Mouse (Mus musculus): ENCODE results near the gene Tspan11. TPM values are rescaled to one million over a fixed set of nuclear protein-coding genes. Genes with fewer than 3 reads are reported as not detected.

The Tspan11 gene
- total RNA-seq, 1 experiment = 0.13 TPM

- DNase-seq (ENCODE audit: low read depth, low spot score) = no peak
- Histone ChIP-seq H3K9ac (ENCODE audit: insufficient read depth, low read depth, low read length, poor library complexity, severe bottlenecking) (no peak overlapping the region), H3K4me1 (ENCODE audit: control insufficient read depth in 2 of 2, insufficient read depth in 2 of 2, low read length in 2 of 2, poor library complexity in 1 of 2) (no peaks in the 10 kb centered on the region), H3K27ac (ENCODE audit: insufficient read depth, low read depth, low read length, poor library complexity, severe bottlenecking) (no peak overlapping the region), H3K4me3 (ENCODE audit: insufficient read depth in 1 of 2, low read depth in 1 of 2, low read length in 2 of 2, poor library complexity in 1 of 2, severe bottlenecking in 1 of 2) (no peak overlapping the region), H3K36me3 (ENCODE audit: control insufficient read depth, insufficient read depth, low read length, poor library complexity, severe bottlenecking) (no peaks in the 10 kb centered on the region), H3K9me3 (ENCODE audit: control insufficient read depth, insufficient read depth, low read depth, low read length) (no peaks in the 10 kb centered on the region)
- no peak for TF ChIP-seq MAFK (IDR thresholded peaks at IDR 0.05; ENCODE audit: insufficient read depth, low read depth, low read length)
- TF ChIP-seq HCFC1 (IDR thresholded peaks at IDR 0.05; ENCODE audit: borderline replicate concordance, insufficient read depth, low read length) = no peak
- no peak for TF ChIP-seq ZC3H11A (IDR thresholded peaks at IDR 0.05; ENCODE audit: borderline replicate concordance, low read depth, low read length)
- no peak for TF ChIP-seq ZNF384 (IDR thresholded peaks at IDR 0.05; ENCODE audit: low read depth, low read length)
- no peak for TF ChIP-seq CHD2 (IDR thresholded peaks at IDR 0.05; ENCODE audit: low read depth, low read length)
- in situ Hi-C loops (cut with MboI; ENCODE audit: low sequenced_read_pairs in 2 of 2, unreplicated experiment in 2 of 2) = no loop called here
These were observed 40.9 kb upstream of the Tspan11 start for GRCm38 (mm10) chr6:127846521-127846920.

DNA sequence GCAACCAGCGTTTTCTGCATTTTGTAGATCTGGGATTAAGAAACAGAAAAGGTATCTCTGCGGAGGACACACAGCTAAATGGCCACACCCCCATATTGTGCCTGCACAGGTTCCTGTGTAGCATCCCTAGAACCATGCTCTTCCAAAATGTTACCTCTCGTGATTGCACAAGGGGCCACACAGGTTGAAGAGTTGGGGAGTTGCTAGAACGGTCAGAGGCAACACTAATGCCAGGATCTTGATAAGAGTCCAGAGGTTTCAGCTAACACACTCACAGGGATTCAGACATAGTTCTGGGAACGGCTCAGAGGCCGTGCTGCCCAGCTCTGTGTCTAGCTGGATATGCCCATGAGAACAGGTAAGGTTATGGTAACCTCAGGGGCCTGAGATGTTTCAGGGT is 37.9 kb upstream of the Tspan11 start:
- TF ChIP-seq CHD2 (IDR thresholded peaks at IDR 0.05; ENCODE audit: low read depth, low read length) (no peak), MAFK (IDR thresholded peaks at IDR 0.05; ENCODE audit: insufficient read depth, low read depth, low read length) (no peak), ZC3H11A (IDR thresholded peaks at IDR 0.05; ENCODE audit: borderline replicate concordance, low read depth, low read length) (no peak), ZNF384 (IDR thresholded peaks at IDR 0.05; ENCODE audit: low read depth, low read length) (no peak), HCFC1 (IDR thresholded peaks at IDR 0.05; ENCODE audit: borderline replicate concordance, insufficient read depth, low read length) (no peak)
- Histone ChIP-seq H3K27ac (ENCODE audit: insufficient read depth, low read depth, low read length, poor library complexity, severe bottlenecking) (no peak overlapping the region), H3K4me3 (ENCODE audit: insufficient read depth in 1 of 2, low read depth in 1 of 2, low read length in 2 of 2, poor library complexity in 1 of 2, severe bottlenecking in 1 of 2) (no peak overlapping the region), H3K9me3 (ENCODE audit: control insufficient read depth, insufficient read depth, low read depth, low read length) (no peaks in the 10 kb centered on the region), H3K9ac (ENCODE audit: insufficient read depth, low read depth, low read length, poor library complexity, severe bottlenecking) (no peak overlapping the region), H3K36me3 (ENCODE audit: control insufficient read depth, insufficient read depth, low read length, poor library complexity, severe bottlenecking) (no peaks in the 10 kb centered on the region), H3K4me1 (ENCODE audit: control insufficient read depth in 2 of 2, insufficient read depth in 2 of 2, low read length in 2 of 2, poor library complexity in 1 of 2) (no peaks in the 10 kb centered on the region)
- in situ Hi-C loops (cut with MboI; ENCODE audit: low sequenced_read_pairs in 2 of 2, unreplicated experiment in 2 of 2) = no loop called here
- no peak for DNase-seq (ENCODE audit: low read depth, low spot score)

DNA sequence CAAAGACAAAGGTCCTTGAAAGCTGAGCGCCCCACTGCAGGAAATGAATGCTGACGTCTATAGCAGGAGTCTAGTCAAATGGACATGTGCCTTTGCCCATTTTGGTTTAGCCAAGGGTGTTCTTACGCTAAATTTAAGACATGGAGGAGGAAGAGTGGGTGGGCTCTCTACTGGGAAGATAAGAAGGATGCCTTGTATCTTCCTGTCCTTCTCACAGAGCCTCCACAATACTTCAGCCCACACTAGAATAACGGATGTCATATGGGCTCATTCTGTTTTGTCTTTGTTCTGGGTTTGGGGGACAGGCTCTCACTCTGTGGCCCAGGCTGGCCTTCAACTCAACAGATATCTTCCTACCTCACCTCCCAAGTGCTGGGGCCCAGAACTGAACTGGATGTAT is 35.8 kb upstream of the Tspan11 start:
- H3K4me1 ChIP-seq (ENCODE audit: control insufficient read depth in 2 of 2, insufficient read depth in 2 of 2, low read length in 2 of 2, poor library complexity in 1 of 2) = no peaks in the 10 kb centered on the region
- in situ Hi-C loops (cut with MboI; ENCODE audit: low sequenced_read_pairs in 2 of 2, unreplicated experiment in 2 of 2) = no loop called here
- no peak overlapping the region for H3K4me3 ChIP-seq (ENCODE audit: insufficient read depth in 1 of 2, low read depth in 1 of 2, low read length in 2 of 2, poor library complexity in 1 of 2, severe bottlenecking in 1 of 2)
- TF ChIP-seq ZNF384 (IDR thresholded peaks at IDR 0.05; ENCODE audit: low read depth, low read length) = no peak
- no peak for TF ChIP-seq MAFK (IDR thresholded peaks at IDR 0.05; ENCODE audit: insufficient read depth, low read depth, low read length)
- no peak for TF ChIP-seq CHD2 (IDR thresholded peaks at IDR 0.05; ENCODE audit: low read depth, low read length)
- no peak for TF ChIP-seq ZC3H11A (IDR thresholded peaks at IDR 0.05; ENCODE audit: borderline replicate concordance, low read depth, low read length)
- no peak for TF ChIP-seq HCFC1 (IDR thresholded peaks at IDR 0.05; ENCODE audit: borderline replicate concordance, insufficient read depth, low read length)
- DNase-seq (ENCODE audit: low read depth, low spot score) = no peak
- no peak overlapping the region for H3K27ac ChIP-seq (ENCODE audit: insufficient read depth, low read depth, low read length, poor library complexity, severe bottlenecking)
- H3K9ac ChIP-seq (ENCODE audit: insufficient read depth, low read depth, low read length, poor library complexity, severe bottlenecking) = no peak overlapping the region
- H3K9me3 ChIP-seq (ENCODE audit: control insufficient read depth, insufficient read depth, low read depth, low read length) = no peaks in the 10 kb centered on the region
- H3K36me3 ChIP-seq (ENCODE audit: control insufficient read depth, insufficient read depth, low read length, poor library complexity, severe bottlenecking) = no peaks in the 10 kb centered on the region

DNA sequence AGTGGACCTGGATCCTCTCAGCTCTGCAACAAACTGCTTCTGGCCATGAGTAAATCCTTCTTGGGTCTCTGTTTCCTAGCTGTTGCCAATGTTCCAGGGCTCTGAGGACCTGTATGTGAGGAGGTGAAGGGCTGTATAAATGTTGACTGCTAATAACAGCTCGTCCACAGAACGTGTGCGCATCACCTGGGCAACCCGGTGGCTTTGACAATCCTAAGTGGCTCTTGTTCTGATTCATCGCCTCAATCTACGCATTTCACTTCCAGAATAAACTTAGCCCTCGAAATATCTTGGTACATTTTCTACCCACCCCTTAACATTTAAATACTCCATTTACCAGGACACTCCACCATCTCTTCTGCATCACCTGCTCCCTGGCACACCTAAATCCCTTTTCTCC is 34.1 kb upstream of the Tspan11 start:
- TF ChIP-seq ZNF384 (IDR thresholded peaks at IDR 0.05; ENCODE audit: low read depth, low read length) (no peak), HCFC1 (IDR thresholded peaks at IDR 0.05; ENCODE audit: borderline replicate concordance, insufficient read depth, low read length) (no peak), CHD2 (IDR thresholded peaks at IDR 0.05; ENCODE audit: low read depth, low read length) (no peak), ZC3H11A (IDR thresholded peaks at IDR 0.05; ENCODE audit: borderline replicate concordance, low read depth, low read length) (no peak), MAFK (IDR thresholded peaks at IDR 0.05; ENCODE audit: insufficient read depth, low read depth, low read length) (no peak)
- H3K4me3 ChIP-seq (ENCODE audit: insufficient read depth in 1 of 2, low read depth in 1 of 2, low read length in 2 of 2, poor library complexity in 1 of 2, severe bottlenecking in 1 of 2) = no peak overlapping the region
- no peaks in the 10 kb centered on the region for H3K36me3 ChIP-seq (ENCODE audit: control insufficient read depth, insufficient read depth, low read length, poor library complexity, severe bottlenecking)
- no peak for DNase-seq (ENCODE audit: low read depth, low spot score)
- no peak overlapping the region for H3K9ac ChIP-seq (ENCODE audit: insufficient read depth, low read depth, low read length, poor library complexity, severe bottlenecking)
- H3K4me1 ChIP-seq (ENCODE audit: control insufficient read depth in 2 of 2, insufficient read depth in 2 of 2, low read length in 2 of 2, poor library complexity in 1 of 2) = no peaks in the 10 kb centered on the region
- in situ Hi-C loops (cut with MboI; ENCODE audit: low sequenced_read_pairs in 2 of 2, unreplicated experiment in 2 of 2) = no loop called here
- H3K27ac ChIP-seq (ENCODE audit: insufficient read depth, low read depth, low read length, poor library complexity, severe bottlenecking) = no peak overlapping the region
- no peaks in the 10 kb centered on the region for H3K9me3 ChIP-seq (ENCODE audit: control insufficient read depth, insufficient read depth, low read depth, low read length)

Data from ES-E14 (cell line).